Mouse (Mus musculus): ENCODE data around the gene Tmem19.

GRCm38 (mm10) chr10:115293946-115294345 is 68.4 kb downstream of the Tmem19 start:
- no peak for TF ChIP-seq POLR2A (IDR thresholded peaks at IDR 0.05; ENCODE audit: insufficient read depth, low read depth, low read length)
- TF ChIP-seq CTCF (IDR thresholded peaks at IDR 0.05), result no peak

All from heart, adult 2 months (tissue).